Mouse (Mus musculus): Measurements from ENCODE around the gene Kirrel.

DNA sequence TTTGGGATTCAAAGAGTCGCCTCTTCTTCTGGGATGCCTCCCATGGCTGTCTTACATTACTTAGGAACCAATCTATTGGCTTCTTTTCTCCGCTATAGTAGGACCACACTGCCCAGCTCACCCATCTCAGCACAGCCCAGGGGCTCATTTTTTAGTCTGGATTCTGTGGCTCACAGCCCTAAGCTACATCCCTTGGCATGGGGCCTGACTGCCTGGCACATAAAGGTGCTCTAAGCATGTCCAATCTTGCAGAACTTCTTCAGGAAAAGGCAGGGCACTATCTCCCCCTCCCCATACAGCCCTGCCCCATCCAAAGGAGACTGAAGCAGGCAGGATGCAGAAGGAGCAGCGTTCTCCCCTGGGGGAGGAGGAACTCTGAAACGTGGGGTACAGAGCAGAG, 73.6 kb downstream of the Kirrel start:
- TF ChIP-seq CTCF (IDR thresholded peaks at IDR 0.05; ENCODE audit: extremely low read depth, insufficient read length, insufficient replicate concordance, low read depth, low read length) (no peak), POLR2A (IDR thresholded peaks at IDR 0.05; ENCODE audit: low read depth, low read length) (no peak)

Data from small intestine, adult 2 months (tissue).